Mouse (Mus musculus) C2C12 (cell line): ENCODE data around the gene Lhb.

Experiments
- CEBPB ChIP-seq: IDR thresholded peaks from one replicate; pipeline ENCODE4 v1.6.1; 2011; ENCODE audit warnings: low read depth, mild to moderate bottlenecking, control low read depth, moderate library complexity
- CTCF ChIP-seq: IDR thresholded peaks from one replicate; pipeline ENCODE4 v1.5.1; 2011; ENCODE audit not compliant: control insufficient read depth, insufficient read depth, insufficient read length
- MYOG ChIP-seq: IDR thresholded peaks from one replicate; pipeline ENCODE4 v1.6.1; 2011; ENCODE audit not compliant: control insufficient read depth, insufficient read length; ENCODE audit errors: extremely low read depth
- USF1 ChIP-seq: IDR thresholded peaks from one replicate; pipeline ENCODE4 v1.6.1; 2011; ENCODE audit warnings: low read depth, mild to moderate bottlenecking, control low read depth, moderate library complexity

- TF ChIP-seq CTCF (peak; percentile 64), MYOG (no peak), USF1 (no peak), CEBPB (no peak)
Measured at GRCm38 (mm10) chr7:45405091-45406075, 15.2 kb upstream of the Lhb start, which contains the start of gene Kcna7.
